Mouse (Mus musculus) E14TG2a.4 (cell line): ENCODE data around the gene Cabp2.
"Not testable (repeated sequence)": the region's sequence is repeated elsewhere in the genome, so short reads cannot be mapped to it uniquely, and the experiment has no call there.

Experiments used
- CTCF ChIP-seq: conservative IDR thresholded peaks from 2 replicates; pipeline ENCODE4 v1.5.1; 2014; ENCODE audit warnings: low read length
- NANOG ChIP-seq: IDR thresholded peaks from 2 replicates; pipeline ENCODE4 v1.6.1; 2014; ENCODE audit warnings: borderline replicate concordance, low read length, mixed read lengths
- POU5F1 ChIP-seq: IDR thresholded peaks from 2 replicates; pipeline ENCODE4 v1.6.1; 2014; ENCODE audit warnings: low read length, borderline replicate concordance

DNA sequence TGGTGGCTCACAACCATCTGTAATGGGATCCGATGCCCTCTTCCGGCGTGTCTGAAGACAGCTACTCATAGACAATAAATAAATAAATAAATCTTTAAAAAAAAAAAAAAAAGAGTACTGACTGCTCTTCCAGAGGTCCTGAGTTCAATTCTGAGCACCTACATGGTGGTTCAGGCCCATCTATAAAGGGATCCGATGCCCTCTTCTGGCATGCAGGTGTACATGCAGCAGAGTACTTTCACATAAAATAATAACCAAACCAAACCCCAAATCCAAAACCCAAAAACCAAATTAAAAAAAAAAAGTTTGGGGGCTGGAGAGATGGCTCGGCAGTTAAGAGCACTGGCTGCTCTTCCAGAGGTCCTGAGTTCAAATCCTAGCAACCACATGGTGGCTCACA, 32.3 kb upstream of the Cabp2 start:
- peak; percentile 22 for TF ChIP-seq CTCF
- TF ChIP-seq POU5F1, NANOG: not testable (repeated sequence)
